9 mouse cellular contexts compared by ENCODE assay signal in the genomic region with DNA sequence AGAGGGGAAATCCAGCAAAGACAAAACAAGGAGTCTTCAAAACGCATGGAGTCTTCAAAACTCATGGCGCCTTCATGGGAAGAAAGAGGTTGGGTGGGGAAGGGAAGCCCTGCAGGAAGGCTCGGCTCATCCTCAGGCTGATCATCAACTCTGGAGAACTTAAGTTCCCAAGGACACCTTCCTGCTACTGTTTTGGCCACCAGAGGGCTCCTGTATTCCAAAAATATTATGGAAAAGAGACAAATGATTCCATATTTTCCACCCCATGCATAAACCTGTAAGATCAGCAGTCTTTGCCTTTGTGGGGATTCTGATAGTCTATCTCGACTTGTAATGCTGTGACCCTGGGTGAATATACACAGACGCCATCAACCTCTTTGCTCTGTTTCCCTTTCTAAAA.
A peak's percentile ranks its signal among the peaks of the same experiment; 100 is the strongest.
DNase-seq lines count a peak whose midpoint lies in the region; ATAC-seq lines count a peak whose summit lies in the region.
"Had no signal": no experiment of that assay in that cellular context is flagged by ENCODE, and none has a peak within 500 bp of the region (broad histone marks: within the 10 kb centered on the region; RNA-seq: fewer than 3 reads in every experiment).

No protein-coding gene starts in this region.

- H3K4me3 ChIP-seq in hindbrain, embryonic 10.5 days, result no peak overlapping the region
- no peak overlapping the region for H3K4me3 ChIP-seq in hindbrain, embryonic 13.5 days
- no peak overlapping the region for H3K4me3 ChIP-seq in embryonic facial prominence, embryonic 11.5 days (ENCODE audit: low read depth, low read length)
- H3K4me3 ChIP-seq in liver, embryonic 15.5 days (replicated peaks), result no peak overlapping the region

- peak overlapping the region; percentile 57; the same call in 1 of the 2 replicates for H3K27ac ChIP-seq in hindbrain, embryonic 10.5 days
- no peak overlapping the region for H3K27ac ChIP-seq in hindbrain, embryonic 13.5 days
- no peak overlapping the region for H3K27ac ChIP-seq in embryonic facial prominence, embryonic 11.5 days (replicated peaks; ENCODE audit: low read depth, low read length)
- 0 out of 2 replicates have a peak overlapping the region, but pooled peaks have one; percentile 14 for H3K27ac ChIP-seq in liver, embryonic 15.5 days (replicated peaks)

- no peak for ATAC-seq in hindbrain, embryonic 13.5 days (ENCODE audit: low FRiP score)
- no peak for ATAC-seq in embryonic facial prominence, embryonic 11.5 days (replicated peaks; ENCODE audit: insufficient number of reproducible peaks, low FRiP score, low TSS enrichment, low read depth)
- no peak for ATAC-seq in liver, embryonic 15.5 days (ENCODE audit: insufficient read depth)
- ATAC-seq: Patski had no signal

- no peak overlapping the region for H3K4me2 ChIP-seq in hindbrain, embryonic 13.5 days
- no peak overlapping the region for H3K4me2 ChIP-seq in embryonic facial prominence, embryonic 11.5 days (ENCODE audit: low read depth, low read length)
- no peak overlapping the region for H3K4me2 ChIP-seq in liver, embryonic 15.5 days

- H3K9ac ChIP-seq in hindbrain, embryonic 13.5 days, result no peak overlapping the region
- no peak overlapping the region for H3K9ac ChIP-seq in embryonic facial prominence, embryonic 11.5 days (replicated peaks; ENCODE audit: low read length)
- no peak overlapping the region; the same call in 1 of the 2 replicates for H3K9ac ChIP-seq in liver, embryonic 15.5 days

- H3K36me3 ChIP-seq in hindbrain, embryonic 10.5 days, result no peaks in the 10 kb centered on the region
- H3K36me3 ChIP-seq in hindbrain, embryonic 13.5 days, result no peaks in the 10 kb centered on the region
- no peaks in the 10 kb centered on the region for H3K36me3 ChIP-seq in embryonic facial prominence, embryonic 11.5 days (replicated peaks; ENCODE audit: control insufficient read depth, insufficient read depth, low read depth, low read length)
- no peaks in the 10 kb centered on the region for H3K36me3 ChIP-seq in liver, embryonic 15.5 days (replicated peaks)

- DNase-seq in hindbrain, embryonic 10.5 days (ENCODE audit: low spot score), result no peak
- peak; percentile 85 for DNase-seq in adipocyte (ENCODE audit: low spot score)
- DNase-seq in embryonic facial prominence, embryonic 11.5 days (ENCODE audit: low spot score), result peak; percentile 82
- DNase-seq in kidney, postnatal 10 days, result peak; percentile 84
- peak; percentile 63 for DNase-seq in right cerebral cortex, postnatal 14 days
- no peak for DNase-seq in natural killer cell, adult 2 months (ENCODE audit: low spot score in 2 of 2)

- WGBS in hindbrain, embryonic 10.5 days, result 54% methylated on average over 5 of the region's 5 CpGs
- 58% methylated on average over 5 of the region's 5 CpGs for WGBS in hindbrain, embryonic 13.5 days
- 44% methylated on average over 5 of the region's 5 CpGs for WGBS in embryonic facial prominence, embryonic 11.5 days
- 54% methylated on average over 5 of the region's 5 CpGs for WGBS in liver, embryonic 15.5 days (ENCODE audit: insufficient replicate concordance)

- H3K4me1 ChIP-seq in hindbrain, embryonic 10.5 days (replicated peaks), result peaks cover 34% of the 10 kb centered on the region
- H3K4me1 ChIP-seq in hindbrain, embryonic 13.5 days (replicated peaks), result peaks cover 15% of the 10 kb centered on the region
- H3K4me1 ChIP-seq in embryonic facial prominence, embryonic 11.5 days (ENCODE audit: control insufficient read depth, insufficient read depth, low read length), result peaks cover 7% of the 10 kb centered on the region
- H3K4me1 ChIP-seq in liver, embryonic 15.5 days (replicated peaks), result peaks cover 97% of the 10 kb centered on the region

- H3K27me3 ChIP-seq in hindbrain, embryonic 10.5 days (ENCODE audit: insufficient read depth, poor library complexity, severe bottlenecking), result peaks cover 12% of the 10 kb centered on the region; the same call in 1 of the 2 replicates
- peaks cover 14% of the 10 kb centered on the region for H3K27me3 ChIP-seq in hindbrain, embryonic 13.5 days
- H3K27me3 ChIP-seq in embryonic facial prominence, embryonic 11.5 days (ENCODE audit: control insufficient read depth, insufficient read depth, low read length), result no peaks in the 10 kb centered on the region
- H3K27me3 ChIP-seq in liver, embryonic 15.5 days, result no peaks in the 10 kb centered on the region
- H3K27me3 ChIP-seq: Patski had no signal

- no peaks in the 10 kb centered on the region for H3K9me3 ChIP-seq in hindbrain, embryonic 10.5 days
- H3K9me3 ChIP-seq in hindbrain, embryonic 13.5 days, result no peaks in the 10 kb centered on the region
- H3K9me3 ChIP-seq in embryonic facial prominence, embryonic 11.5 days (replicated peaks; ENCODE audit: control insufficient read depth, low read length), result no peaks in the 10 kb centered on the region
- no peaks in the 10 kb centered on the region for H3K9me3 ChIP-seq in liver, embryonic 15.5 days (replicated peaks)

Comparison
In these comparisons a context has a peak if more than half of its experiments do, and no peak if none do; other contexts are left out.
1. H3K27ac ChIP-seq: peak in hindbrain, embryonic 10.5 days (single experiment) and liver, embryonic 15.5 days (single experiment); none in hindbrain, embryonic 13.5 days (single experiment) and embryonic facial prominence, embryonic 11.5 days (single experiment).
2. DNase-seq: peak in adipocyte (single experiment), embryonic facial prominence, embryonic 11.5 days (single experiment), kidney, postnatal 10 days (single experiment) and right cerebral cortex, postnatal 14 days (single experiment); none in hindbrain, embryonic 10.5 days (single experiment) and natural killer cell, adult 2 months (0 of 2).